Mouse (Mus musculus) MEL (cell line): ENCODE data around the gene Lingo1.

Experiments
- CHD2 ChIP-seq: IDR thresholded peaks from 2 replicates; pipeline ENCODE4 v1.6.1; 2011; ENCODE audit warnings: low read length, improper control_type of control experiment
- CTCF ChIP-seq, 3 experiments: IDR thresholded peaks in 2 of 3; conservative IDR thresholded peaks in 1 of 3; 2 replicates each; pipeline ENCODE4 v1.5.1; 2011 to 2012; ENCODE audit warnings: low read length in 3 of 3, low read depth in 2 of 3, mild to moderate bottlenecking in 2 of 3, improper control_type of control experiment in 1 of 3, inconsistent platforms in 1 of 3, mixed read lengths in 1 of 3, moderate library complexity in 1 of 3; ENCODE audit not compliant: control insufficient read depth in 1 of 3, insufficient read depth in 1 of 3, poor library complexity in 1 of 3, severe bottlenecking in 1 of 3
- EP300 ChIP-seq, 2 experiments: IDR thresholded peaks; 2 replicates each; pipeline ENCODE4 v1.6.1; 2011; ENCODE audit warnings: improper control_type of control experiment in 2 of 2, low read length in 2 of 2, low read depth in 1 of 2, mild to moderate bottlenecking in 1 of 2
- MAFK ChIP-seq: IDR thresholded peaks from 2 replicates; pipeline ENCODE4 v1.6.1; 2011; ENCODE audit warnings: low read depth, mild to moderate bottlenecking, low read length, improper control_type of control experiment, borderline replicate concordance
- POLR2A ChIP-seq, 2 experiments: IDR thresholded peaks; 2 replicates each; pipeline ENCODE4 v1.6.1; 2011 to 2012; ENCODE audit warnings: low read length in 2 of 2, mild to moderate bottlenecking in 2 of 2, control low read depth in 1 of 2, improper control_type of control experiment in 1 of 2, low read depth in 1 of 2, moderate library complexity in 1 of 2; ENCODE audit not compliant: control insufficient read depth in 1 of 2, insufficient read depth in 1 of 2, poor library complexity in 1 of 2
- ZKSCAN1 ChIP-seq: IDR thresholded peaks from 2 replicates; pipeline ENCODE4 v1.6.1; 2012; ENCODE audit warnings: low read depth, mild to moderate bottlenecking, inconsistent platforms, low read length, improper control_type of control experiment, moderate library complexity

DNA sequence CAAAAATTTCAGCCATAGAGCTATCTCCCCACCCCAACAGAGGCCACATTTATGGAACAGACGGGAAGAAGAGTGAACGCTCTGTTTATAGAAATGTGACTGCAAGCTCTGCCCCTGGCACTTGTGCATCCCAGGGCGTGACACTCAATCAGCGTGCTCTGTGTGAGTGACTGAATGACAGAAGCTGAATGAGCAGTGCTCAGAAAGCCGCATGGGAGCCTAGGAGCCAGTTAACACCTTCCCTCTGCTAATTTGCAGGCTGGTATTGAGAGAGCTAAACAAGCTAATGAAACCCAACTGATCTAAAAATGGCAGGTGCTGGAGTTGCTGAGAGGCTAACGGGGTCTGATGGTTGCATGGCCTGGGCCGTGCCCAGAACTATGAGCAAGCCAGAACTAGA, 143.7 kb downstream of the Lingo1 start:
- TF ChIP-seq CTCF (IDR thresholded peaks at IDR 0.05 in 2 of 3, conservative IDR thresholded peaks at IDR 0.05 in 1 of 3; ENCODE audit: control insufficient read depth in 1 of 3, insufficient read depth in 1 of 3, low read depth in 2 of 3, low read length in 3 of 3, poor library complexity in 1 of 3, severe bottlenecking in 1 of 3) (no peak), POLR2A (IDR thresholded peaks at IDR 0.05; ENCODE audit: control insufficient read depth in 1 of 2, insufficient read depth in 1 of 2, low read depth in 1 of 2, low read length in 2 of 2, poor library complexity in 1 of 2) (no peak), MAFK (no peak), ZKSCAN1 (no peak), EP300 (IDR thresholded peaks at IDR 0.05; ENCODE audit: low read depth in 1 of 2, low read length in 2 of 2) (no peak), CHD2 (no peak)
